Mouse (Mus musculus) adrenal gland, postnatal 14 days (tissue): ENCODE results near the gene Polr3h. TPM values are rescaled to one million over a fixed set of nuclear protein-coding genes. Genes with fewer than 3 reads are reported as not detected.

Experiments
- DNase-seq: peaks from one replicate; pipeline ENCODE4 v3.0.0; 2021; ENCODE audit warnings: mixed read lengths
- total RNA-seq: library from RNA; stranded (reverse); gene quantifications from 2 replicates; pipeline ENCODE4 v1.2.3, GENCODE M21; 2021

The Polr3h gene
- total RNA-seq, 1 experiment from 2014 or later: 18.7 TPM

GRCm38 (mm10) chr15:81846755-81847154 lies 79.3 kb downstream of the Polr3h start:
- peak; percentile 36 for DNase-seq

DNA sequence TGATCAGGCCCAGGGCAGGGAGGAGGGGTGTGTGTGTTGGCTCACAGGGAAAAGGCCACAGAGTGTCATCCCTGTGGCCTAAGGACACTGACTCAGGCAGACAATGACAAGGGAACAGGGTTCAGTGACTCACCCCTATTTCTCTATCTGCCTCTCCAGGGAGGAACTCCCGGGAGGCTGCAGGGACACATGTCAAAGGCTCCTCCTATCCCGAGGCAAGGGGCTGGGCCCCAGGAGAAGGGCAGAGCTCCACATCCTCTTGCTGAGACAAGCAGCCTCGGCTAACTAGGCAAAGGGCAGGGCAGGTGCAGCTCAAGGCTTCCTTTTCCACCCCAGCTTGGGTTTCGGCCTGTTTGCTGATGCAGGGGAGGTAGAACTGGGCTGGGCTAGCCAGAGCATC lies 80.3 kb downstream of the Polr3h start:
- peak; percentile 94 for DNase-seq

DNA sequence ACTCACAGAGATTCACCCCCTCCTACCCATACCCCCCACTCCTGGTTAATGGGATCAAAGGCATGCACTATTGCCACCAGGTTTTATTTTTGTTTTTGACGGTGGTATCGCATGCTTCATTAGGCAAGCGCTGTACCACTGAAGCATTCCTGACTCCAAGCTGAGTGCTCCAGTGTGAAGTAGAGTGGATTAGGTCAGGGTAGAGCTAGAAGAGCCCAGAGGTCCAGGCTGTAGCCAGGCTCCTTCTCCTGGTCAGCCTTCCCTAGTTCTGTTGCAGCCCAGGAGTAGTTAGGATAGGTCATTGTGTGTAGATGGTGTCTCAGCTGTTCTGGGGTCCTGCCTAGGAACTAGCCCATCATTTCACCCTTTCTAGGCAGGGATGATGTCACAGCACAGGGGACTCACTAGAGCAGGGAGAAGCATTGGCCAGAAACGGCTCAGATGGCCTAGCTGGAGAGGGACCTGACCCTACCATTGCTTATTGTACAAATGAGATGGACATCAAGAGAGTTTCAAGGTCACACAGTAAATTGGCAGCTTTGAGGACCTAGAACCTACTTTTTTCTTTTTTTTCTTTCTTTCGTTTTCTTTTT lies 80.9 kb downstream of the Polr3h start:
- peak; percentile 50 for DNase-seq

DNA sequence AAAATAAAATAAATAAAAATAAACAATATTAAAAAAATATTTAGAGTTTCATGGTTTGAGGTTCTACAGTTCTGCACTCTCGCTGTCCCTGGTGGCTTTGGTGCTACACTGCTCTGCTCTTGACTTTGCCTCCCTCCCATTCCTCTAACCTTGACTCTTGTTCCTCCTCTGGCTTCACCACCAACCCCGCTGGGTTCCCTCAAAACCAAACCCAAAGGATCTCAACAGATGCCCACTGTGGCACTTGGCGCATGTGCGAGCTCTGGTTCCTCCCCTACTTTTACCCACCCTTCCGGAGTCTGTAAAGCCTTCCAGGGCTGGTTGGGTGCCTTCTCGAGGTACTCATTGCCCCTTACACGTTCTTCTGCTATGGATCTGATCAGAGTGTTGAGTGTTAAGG lies 83.8 kb downstream of the Polr3h start:
- DNase-seq: no peak

DNA sequence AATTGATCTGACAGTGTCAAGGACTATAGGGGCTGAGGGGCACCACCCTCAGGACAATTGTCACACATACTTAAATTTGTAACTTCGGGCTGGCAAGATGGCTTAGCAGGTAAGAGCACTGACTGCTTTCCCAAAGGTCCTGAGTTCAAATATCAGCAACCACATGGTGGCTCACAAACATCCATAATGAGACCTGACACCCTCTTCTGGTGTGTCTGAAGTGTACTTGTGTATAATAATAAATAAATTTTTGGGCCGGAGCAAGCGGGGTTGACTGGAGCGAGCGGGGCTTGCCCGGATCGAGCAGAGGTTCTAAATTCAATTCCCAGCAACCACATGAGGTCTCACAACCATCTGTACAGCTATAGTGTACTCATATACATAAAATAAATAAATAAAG lies 85.7 kb downstream of the Polr3h start:
- no peak for DNase-seq

- DNase-seq: peak; percentile 93
Measured at GRCm38 (mm10) chr15:81839634-81840033, 86.4 kb downstream of the Polr3h start.

- DNase-seq: peak; percentile 43
Measured at GRCm38 (mm10) chr15:81838554-81839235, 87.3 kb downstream of the Polr3h start.

Other genes with a start within 250 kb of the Polr3h start
- gene Chadl, start 229.0 kb downstream of the Polr3h start, total RNA-seq: 5.2 TPM in 2 replicates
- gene Zc3h7b, start 181.2 kb downstream of the Polr3h start, total RNA-seq: 73.8 and 81.9 TPM in 2 replicates
- 61.7 and 61.8 TPM in 2 replicates for gene Rangap1, start 180.7 kb downstream of the Polr3h start, total RNA-seq
- 71.4 and 98.5 TPM in 2 replicates for gene Tef, start 123.8 kb downstream of the Polr3h start, total RNA-seq
- 124 and 147 TPM in 2 replicates for gene Tob2, start 67.4 kb downstream of the Polr3h start, total RNA-seq
- gene Phf5a, start 54.3 kb downstream of the Polr3h start, total RNA-seq: 63.4 and 65.5 TPM in 2 replicates
- gene Aco2, start 53.9 kb downstream of the Polr3h start, total RNA-seq: 2,377 and 2,604 TPM in 2 replicates
- gene Csdc2, start 10.5 kb upstream of the Polr3h start, total RNA-seq: 15.7 and 17.3 TPM in 2 replicates
- 78.7 and 99.0 TPM in 2 replicates for gene Pmm1, start 34.7 kb upstream of the Polr3h start, total RNA-seq
- gene 1700029P11Rik, start 54.3 kb upstream of the Polr3h start, total RNA-seq: not detected in 2 replicates
- gene Xrcc6, start 61.6 kb upstream of the Polr3h start, total RNA-seq: 120 and 140 TPM in 2 replicates
- gene Desi1, start 107.6 kb upstream of the Polr3h start, total RNA-seq: 68.4 and 74.8 TPM in 2 replicates
- 79.0 and 82.3 TPM in 2 replicates for gene Snu13, start 121.4 kb upstream of the Polr3h start, total RNA-seq
- not detected in 2 replicates for gene 4930407I10Rik, start 132.9 kb upstream of the Polr3h start, total RNA-seq
- 1.8 and 2.1 TPM in 2 replicates for gene Mei1, start 143.8 kb upstream of the Polr3h start, total RNA-seq
- 6.6 and 12.1 TPM in 2 replicates for gene Ccdc134, start 201.7 kb upstream of the Polr3h start, total RNA-seq
- gene Srebf2, start 220.9 kb upstream of the Polr3h start, total RNA-seq: 46.9 and 49.2 TPM in 2 replicates